Mouse (Mus musculus) ES-E14 (cell line): ENCODE results near the gene AK157302.
"Not testable (repeated sequence)": the region's sequence is repeated elsewhere in the genome, so short reads cannot be mapped to it uniquely, and the experiment has no call there.

Experiments used
- CHD2 ChIP-seq: IDR thresholded peaks from 2 replicates; pipeline ENCODE4 v1.6.1; 2014; ENCODE audit warnings: mild to moderate bottlenecking, low read depth, low read length, inconsistent platforms
- HCFC1 ChIP-seq: IDR thresholded peaks from 2 replicates; pipeline ENCODE4 v1.6.1; 2012; ENCODE audit warnings: low read length, inconsistent platforms, borderline replicate concordance; ENCODE audit not compliant: insufficient read depth
- MAFK ChIP-seq: IDR thresholded peaks from 2 replicates; pipeline ENCODE4 v1.6.1; 2014; ENCODE audit warnings: mild to moderate bottlenecking, low read depth, low read length, inconsistent platforms; ENCODE audit not compliant: insufficient read depth
- ZC3H11A ChIP-seq: IDR thresholded peaks from 2 replicates; pipeline ENCODE4 v1.6.1; 2012; ENCODE audit warnings: low read depth, mild to moderate bottlenecking, inconsistent platforms, low read length, borderline replicate concordance
- ZNF384 ChIP-seq: IDR thresholded peaks from 2 replicates; pipeline ENCODE4 v1.6.1; 2012; ENCODE audit warnings: low read depth, low read length, inconsistent platforms

DNA sequence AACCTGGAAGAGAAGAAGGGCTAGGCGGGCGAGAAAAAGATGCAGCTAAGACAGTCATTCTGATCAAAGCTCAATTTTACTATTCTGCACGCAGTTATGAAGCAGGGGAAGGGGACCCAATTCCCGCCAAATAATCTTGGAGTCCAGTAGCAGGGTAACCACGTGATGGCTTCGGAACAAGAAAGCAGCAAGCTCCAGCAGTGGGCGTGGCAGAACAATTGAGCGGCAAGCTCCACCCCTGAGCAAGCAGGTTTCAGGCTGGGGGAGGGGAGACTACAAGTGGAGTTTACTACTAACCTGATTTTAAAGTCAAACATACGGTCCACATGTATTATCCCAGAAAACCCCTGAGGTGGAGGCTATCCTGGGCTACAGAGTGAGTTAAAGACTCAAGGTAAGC, 32.5 kb upstream of the AK157302 start:
- not testable (repeated sequence) for TF ChIP-seq CHD2, HCFC1, ZNF384, ZC3H11A, MAFK
